Comparison of ENCODE assay signal across 18 mouse cellular contexts in the genomic region with DNA sequence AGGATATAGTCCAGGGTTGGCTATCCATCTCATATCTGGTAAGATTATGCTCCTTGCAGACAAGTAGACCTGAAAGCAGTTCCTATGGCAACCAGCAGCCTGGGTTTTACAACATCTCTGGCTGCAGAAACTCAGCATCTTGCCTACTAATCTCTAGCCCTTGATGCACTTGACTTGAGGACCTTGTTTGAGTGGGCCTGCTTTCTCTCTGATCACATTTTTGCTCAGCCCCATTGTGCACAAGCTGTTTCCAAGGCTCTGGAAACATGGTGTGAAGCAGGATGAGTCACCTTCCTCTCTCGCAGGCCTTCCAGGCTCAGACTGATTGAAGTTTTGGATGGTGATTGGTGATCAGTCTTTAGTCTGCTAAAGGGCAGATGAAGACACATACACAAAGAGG.
DNase-seq lines count a peak whose midpoint lies in the region; ATAC-seq and TF ChIP-seq lines count a peak whose summit lies in the region.
"Had no signal": no experiment of that assay in that cellular context is flagged by ENCODE, and none has a peak within 500 bp of the region (broad histone marks: within the 10 kb centered on the region; RNA-seq: fewer than 3 reads in every experiment).

No protein-coding gene starts in this region.

- H3K4me1 ChIP-seq in hindbrain, postnatal 0 days (ENCODE audit: insufficient read depth, low read length): peaks cover 3% of the 10 kb centered on the region; the same call in 1 of the 2 replicates

- no peak overlapping the region for H3K4me2 ChIP-seq in hindbrain, postnatal 0 days (ENCODE audit: low read depth, low read length)
- H3K4me2 ChIP-seq: embryonic facial prominence, embryonic 13.5 days; liver, embryonic 11.5 days; midbrain, embryonic 15.5 days had no signal

- 74% methylated on average over 1 of the region's 1 CpGs for WGBS in hindbrain, postnatal 0 days

- H3K9ac ChIP-seq in hindbrain, postnatal 0 days (replicated peaks; ENCODE audit: low read length): no peak overlapping the region
- H3K9ac ChIP-seq: embryonic facial prominence, embryonic 13.5 days; midbrain, embryonic 15.5 days had no signal

- H3K27ac ChIP-seq in hindbrain, postnatal 0 days: no peak overlapping the region
- H3K27ac ChIP-seq: embryonic facial prominence, embryonic 13.5 days; kidney, postnatal 0 days; midbrain, embryonic 15.5 days had no signal

- H3K9me3 ChIP-seq in hindbrain, postnatal 0 days (ENCODE audit: low read length): no peaks in the 10 kb centered on the region
- H3K9me3 ChIP-seq: embryonic facial prominence, embryonic 13.5 days; midbrain, embryonic 15.5 days had no signal

- no peaks in the 10 kb centered on the region for H3K27me3 ChIP-seq in hindbrain, postnatal 0 days (ENCODE audit: insufficient read depth, low read length)
- H3K27me3 ChIP-seq: midbrain, embryonic 15.5 days had no signal

- intact Hi-C loops in left cerebral cortex, postnatal 36 days (cut with DNase I): no loop called here

- no peak for TF ChIP-seq POLR2A in brain, embryonic 14.5 days (IDR thresholded peaks at IDR 0.05; ENCODE audit: borderline replicate concordance, extremely low read depth, insufficient read depth, insufficient read length, poor library complexity, severe bottlenecking)

- DNase-seq in layer of hippocampus, adult 8-10 months (ENCODE audit: low spot score in 2 of 2): peak; percentile 23 to 34
- no peak for DNase-seq in layer of hippocampus, postnatal 10 days (ENCODE audit: low spot score in 2 of 2)
- peak; percentile 41 for DNase-seq in brain, embryonic 14.5 days (ENCODE audit: low read depth)
- DNase-seq in layer of hippocampus, postnatal 36 days: peak; percentile 14 to 18
- peak; percentile 17 to 19 for DNase-seq in left cerebral cortex, postnatal 36 days (ENCODE audit: low spot score in 2 of 2)
- no peak for DNase-seq in gastrocnemius, postnatal 4 days (ENCODE audit: low spot score in 2 of 2)
- DNase-seq in hindbrain, postnatal 0 days (ENCODE audit: low spot score): no peak
- DNase-seq: cerebellum, adult 9-10 months; gastrocnemius, postnatal 25 days; kidney, adult 18-20 months; lung, adult 18-20 months; lung, postnatal 14 days; thymus, adult 18-20 months had no signal

- no peaks in the 10 kb centered on the region for H3K36me3 ChIP-seq in hindbrain, postnatal 0 days (ENCODE audit: insufficient read depth, low read length)
- H3K36me3 ChIP-seq: embryonic facial prominence, embryonic 13.5 days; midbrain, embryonic 15.5 days had no signal

- no peak for TF ChIP-seq CTCF in brain, embryonic 14.5 days (IDR thresholded peaks at IDR 0.05; ENCODE audit: borderline replicate concordance, extremely low read depth, insufficient read depth, insufficient read length)
- no peak for TF ChIP-seq CTCF in hindbrain, postnatal 0 days (IDR thresholded peaks at IDR 0.05; ENCODE audit: low read depth)

- H3K4me3 ChIP-seq in hindbrain, postnatal 0 days (ENCODE audit: low read length): no peak overlapping the region
- H3K4me3 ChIP-seq: embryonic facial prominence, embryonic 13.5 days; midbrain, embryonic 15.5 days had no signal

- no peak for ATAC-seq in hindbrain, postnatal 0 days
- ATAC-seq in megakaryocyte, adult 5-6 weeks (ENCODE audit: poor library complexity, severe bottlenecking): no peak
- ATAC-seq: midbrain, embryonic 15.5 days had no signal

Comparison
In these comparisons a context has a peak if more than half of its experiments do, and no peak if none do; other contexts are left out.
1. DNase-seq: peak in layer of hippocampus, adult 8-10 months (2 of 2), brain, embryonic 14.5 days (single experiment), layer of hippocampus, postnatal 36 days (2 of 2) and left cerebral cortex, postnatal 36 days (2 of 2); none in layer of hippocampus, postnatal 10 days (0 of 2), gastrocnemius, postnatal 4 days (0 of 2) and hindbrain, postnatal 0 days (single experiment).